Mouse (Mus musculus): ENCODE measurements at regions not wholly inside any gene's neighbourhood (a gene's known extent, or its start where the extent isn't known, plus 50 kb on each side); places are given as distances from the start of the nearest gene placed in this dataset.
A peak's percentile ranks its signal among the peaks of the same experiment; 100 is the strongest.

GRCm38 (mm10) chr14:15273107-15273506 is 165.7 kb downstream of the Lrrc3b start:
- DNase-seq = no peak

GRCm38 (mm10) chr14:15272364-15272763 is 166.4 kb downstream of the Lrrc3b start:
- no peak for DNase-seq

- peak; percentile 10 to 11 for DNase-seq
Measured at GRCm38 (mm10) chr14:15266287-15266686, 172.5 kb downstream of the Lrrc3b start.

GRCm38 (mm10) chr14:15262996-15263395 is 175.8 kb downstream of the Lrrc3b start:
- peak; percentile 70 to 75 for DNase-seq

GRCm38 (mm10) chr14:15255729-15256128 is 183.1 kb downstream of the Lrrc3b start:
- peak; percentile 42 to 55 for DNase-seq

- no peak for DNase-seq
Measured at GRCm38 (mm10) chr14:15205626-15206025, 233.2 kb downstream of the Lrrc3b start.

- DNase-seq = no peak
Measured at GRCm38 (mm10) chr14:15204284-15204683, 234.5 kb downstream of the Lrrc3b start.
